Mouse (Mus musculus): ENCODE measurements around the gene Foxo1.

DNA sequence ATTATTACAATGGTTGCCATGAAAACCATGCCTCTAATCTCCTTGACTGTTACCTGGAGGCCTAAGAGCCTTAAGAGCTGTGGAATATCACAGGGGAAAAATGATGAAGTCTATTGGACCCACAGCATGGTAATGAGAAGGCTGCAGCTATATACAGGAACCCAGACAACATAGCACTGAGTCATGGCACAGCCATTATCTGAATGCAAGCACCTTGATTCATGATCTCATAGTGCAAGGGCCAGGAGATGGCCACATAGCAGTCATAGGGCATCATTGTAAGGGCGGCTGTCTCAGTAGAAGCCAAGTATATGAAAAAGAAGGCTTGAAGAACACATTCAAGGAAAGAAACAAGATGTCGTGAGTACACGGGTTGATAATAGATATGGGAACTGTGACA is 31.0 kb upstream of the Foxo1 start:
- no peak for TF ChIP-seq EP300 (optimal IDR thresholded peaks at IDR 0.05)
- TF ChIP-seq CTCF (IDR thresholded peaks at IDR 0.05; ENCODE audit: low read depth): no peak
